Mouse (Mus musculus) stomach, embryonic 16.5 days (tissue): Measurements from ENCODE around the gene Polm. TPM values are rescaled to one million over a fixed set of nuclear protein-coding genes. Genes with fewer than 3 reads are reported as not detected.
"Not testable (repeated sequence)": the region's sequence is repeated elsewhere in the genome, so short reads cannot be mapped to it uniquely, and the experiment has no call there.

Experiments used
- ATAC-seq: fragments of 200-750 bp; cut with Nextera tagmentation; 2 replicates; pipeline ENCODE4 v1.8.0; 2017; ENCODE audit warnings: moderate number of reproducible peaks, moderate TSS enrichment; ENCODE audit not compliant: insufficient read depth, low FRiP score
- H3K27ac ChIP-seq: fragments of 300-500 bp; sonication (generic); 2 replicates; pipeline ENCODE4 v1.5.1; 2014; ENCODE audit warnings: low read length
- H3K27me3 ChIP-seq: fragments of 300-500 bp; sonication (generic); 2 replicates; pipeline ENCODE4 v1.6.1; 2014; ENCODE audit warnings: low read length, control low read depth, mixed read lengths; ENCODE audit not compliant: control insufficient read depth, insufficient read depth
- H3K36me3 ChIP-seq: fragments of 300-500 bp; sonication (generic); 2 replicates; pipeline ENCODE4 v1.6.1; 2014; ENCODE audit warnings: low read length; ENCODE audit not compliant: control insufficient read depth, insufficient read depth
- H3K4me1 ChIP-seq: fragments of 300-500 bp; sonication (generic); 2 replicates; pipeline ENCODE4 v1.6.1; 2014; ENCODE audit warnings: low read length, control low read depth, mixed read lengths; ENCODE audit not compliant: control insufficient read depth, insufficient read depth
- H3K4me2 ChIP-seq: fragments of 300-500 bp; sonication (generic); 2 replicates; pipeline ENCODE4 v1.6.1; 2014; ENCODE audit warnings: low read depth, low read length, mixed read lengths
- H3K4me3 ChIP-seq: fragments of 300-500 bp; sonication (generic); replicated peaks from 2 replicates; pipeline ENCODE4 v1.5.1; 2014; ENCODE audit warnings: mild to moderate bottlenecking, low read length
- H3K9ac ChIP-seq: fragments of 300-500 bp; sonication (generic); 2 replicates; pipeline ENCODE4 v1.6.1; 2014; ENCODE audit warnings: low read length
- H3K9me3 ChIP-seq: fragments of 300-500 bp; sonication (generic); replicated peaks from 2 replicates; pipeline ENCODE4 v1.6.1; 2016; ENCODE audit warnings: low read length, control low read depth; ENCODE audit not compliant: control insufficient read depth
- WGBS: fragments of 180-500 bp; shearing (Covaris S2); extraction: QIAGEN DNeasy Blood & Tissue Kit; methylation state at CpG from one replicate; pipeline ENCODE4 v1.1.7; 2014; 5-methylcytosine and 5-hydroxymethylcytosine counted together
- polyA plus RNA-seq: library from polyadenylated mRNA; unstranded; fragments of >200 nt; fragmentation: Nextera tagmentation; extraction: Ambion mirVana; gene quantifications from 2 replicates; pipeline ENCODE4 v1.2.1, GENCODE M21; 2015

Gene Polm
- polyA plus RNA-seq, 1 experiment from 2014 or later: 10.1 TPM

GRCm38 (mm10) chr11:5828509-5829191, 9.2 kb downstream of the Polm start:
- Histone ChIP-seq H3K9me3 (no peaks in the 10 kb centered on the region), H3K27ac (no peak overlapping the region), H3K9ac (no peak overlapping the region), H3K4me2 (no peak overlapping the region), H3K4me3 (no peak overlapping the region), H3K36me3 (0 out of 2 replicates have a peak, but pooled peaks cover 7% of the 10 kb centered on the region), H3K4me1 (no peaks in the 10 kb centered on the region), H3K27me3 (no peaks in the 10 kb centered on the region)
- no peak for ATAC-seq
- WGBS: 80% methylated on average over 11 of the region's 11 CpGs

GRCm38 (mm10) chr11:5827931-5828330, 9.9 kb downstream of the Polm start:
- Histone ChIP-seq H3K4me2 (no peak overlapping the region), H3K36me3 (0 out of 2 replicates have a peak, but pooled peaks cover 7% of the 10 kb centered on the region), H3K27ac (no peak overlapping the region), H3K4me3 (no peak overlapping the region), H3K4me1 (no peaks in the 10 kb centered on the region), H3K9ac (no peak overlapping the region), H3K27me3 (no peaks in the 10 kb centered on the region), H3K9me3 (no peaks in the 10 kb centered on the region)
- 90% methylated on average over 5 of the region's 5 CpGs for WGBS
- ATAC-seq: no peak

GRCm38 (mm10) chr11:5825432-5825831, 12.4 kb downstream of the Polm start:
- 0 out of 2 replicates have a peak, but pooled peaks cover 7% of the 10 kb centered on the region for H3K36me3 ChIP-seq
- H3K4me2 ChIP-seq: no peak overlapping the region
- H3K4me3 ChIP-seq: no peak overlapping the region
- H3K4me1 ChIP-seq: no peaks in the 10 kb centered on the region
- H3K27me3 ChIP-seq: no peaks in the 10 kb centered on the region
- H3K27ac ChIP-seq: no peak overlapping the region
- no peaks in the 10 kb centered on the region for H3K9me3 ChIP-seq
- ATAC-seq: no peak
- H3K9ac ChIP-seq: no peak overlapping the region

GRCm38 (mm10) chr11:5819223-5819622, 18.6 kb downstream of the Polm start:
- Histone ChIP-seq H3K4me2 (no peak overlapping the region), H3K9ac (no peak overlapping the region), H3K27me3 (no peaks in the 10 kb centered on the region), H3K9me3 (no peaks in the 10 kb centered on the region), H3K36me3 (no peaks in the 10 kb centered on the region), H3K4me3 (no peak overlapping the region), H3K4me1 (no peaks in the 10 kb centered on the region), H3K27ac (no peak overlapping the region)
- ATAC-seq: no peak
- WGBS: 61% methylated on average over 2 of the region's 2 CpGs

GRCm38 (mm10) chr11:5813381-5813780, 24.4 kb downstream of the Polm start:
- Histone ChIP-seq H3K4me3 (no peak overlapping the region), H3K36me3 (no peaks in the 10 kb centered on the region), H3K9me3 (no peaks in the 10 kb centered on the region), H3K4me1 (no peaks in the 10 kb centered on the region), H3K27me3 (no peaks in the 10 kb centered on the region), H3K9ac (no peak overlapping the region), H3K27ac (no peak overlapping the region), H3K4me2 (no peak overlapping the region)
- no peak for ATAC-seq
- 75% methylated on average over 10 of the region's 10 CpGs for WGBS

GRCm38 (mm10) chr11:5809487-5809886, 28.3 kb downstream of the Polm start:
- H3K36me3 ChIP-seq, H3K4me3 ChIP-seq, H3K4me2 ChIP-seq, H3K4me1 ChIP-seq, ATAC-seq, H3K27ac ChIP-seq, H3K9ac ChIP-seq, H3K9me3 ChIP-seq, H3K27me3 ChIP-seq: not testable (repeated sequence)
- WGBS: 91% methylated on average over 4 of the region's 4 CpGs

GRCm38 (mm10) chr11:5807956-5808355, 29.9 kb downstream of the Polm start:
- Histone ChIP-seq H3K9me3 (no peaks in the 10 kb centered on the region), H3K4me1 (no peaks in the 10 kb centered on the region), H3K27ac (no peak overlapping the region), H3K4me2 (no peak overlapping the region), H3K27me3 (no peaks in the 10 kb centered on the region), H3K4me3 (no peak overlapping the region), H3K36me3 (no peaks in the 10 kb centered on the region), H3K9ac (no peak overlapping the region)
- no peak for ATAC-seq
- WGBS: 85% methylated on average over 9 of the region's 9 CpGs

GRCm38 (mm10) chr11:5805711-5806110, 32.1 kb downstream of the Polm start:
- H3K4me3 ChIP-seq: no peak overlapping the region
- no peaks in the 10 kb centered on the region for H3K27me3 ChIP-seq
- H3K9me3 ChIP-seq: no peaks in the 10 kb centered on the region
- ATAC-seq: no peak
- H3K27ac ChIP-seq: no peak overlapping the region
- no peaks in the 10 kb centered on the region for H3K36me3 ChIP-seq
- H3K4me2 ChIP-seq: no peak overlapping the region
- H3K4me1 ChIP-seq: no peaks in the 10 kb centered on the region
- H3K9ac ChIP-seq: no peak overlapping the region
- 79% methylated on average over 3 of the region's 3 CpGs for WGBS

- Histone ChIP-seq H3K27me3 (no peaks in the 10 kb centered on the region), H3K9ac (no peak overlapping the region), H3K4me2 (no peak overlapping the region), H3K36me3 (0 out of 2 replicates have a peak, but pooled peaks cover 3% of the 10 kb centered on the region), H3K9me3 (no peaks in the 10 kb centered on the region), H3K4me1 (no peaks in the 10 kb centered on the region), H3K27ac (no peak overlapping the region), H3K4me3 (no peak overlapping the region)
- 52% methylated on average over 5 of the region's 5 CpGs for WGBS
- no peak for ATAC-seq
Observed at GRCm38 (mm10) chr11:5804174-5804573, 33.6 kb downstream of the Polm start.
